ENCODE assay signal across 8 mouse cellular contexts in the genomic region with DNA sequence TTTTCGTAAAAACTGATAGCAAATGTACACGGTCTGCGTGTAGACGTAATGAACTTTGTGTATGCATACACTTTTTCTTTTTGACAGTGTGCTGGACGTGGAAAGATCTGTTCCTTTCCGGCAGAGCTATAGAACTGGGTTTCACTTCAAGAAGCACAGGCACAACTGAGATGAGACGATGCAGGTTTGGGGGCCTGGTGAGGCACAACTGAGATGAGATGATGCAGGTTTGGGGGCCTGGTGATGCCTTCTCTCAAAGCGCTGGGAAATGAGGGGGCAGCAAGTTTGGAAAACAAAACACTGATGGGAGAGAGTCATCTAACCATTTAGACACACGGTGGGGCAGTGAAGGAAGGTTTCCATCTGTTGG. TPM values are rescaled to one million over a fixed set of nuclear protein-coding genes. Genes with fewer than 3 reads are reported as not detected.
A peak's percentile ranks its signal among the peaks of the same experiment; 100 is the strongest.
DNase-seq lines count a peak whose midpoint lies in the region; ATAC-seq and TF ChIP-seq lines count a peak whose summit lies in the region.

No protein-coding gene starts in this region.

- H3K27ac ChIP-seq in liver, adult 2 months (replicated peaks; ENCODE audit: insufficient read depth, low read depth, low read length) = no peak overlapping the region
- H3K27ac ChIP-seq in embryonic facial prominence, embryonic 14.5 days (replicated peaks; ENCODE audit: low read depth, low read length) = peak overlapping the region; percentile 84
- H3K27ac ChIP-seq in limb, embryonic 10.5 days = peak overlapping the region; percentile 94
- H3K27ac ChIP-seq in neural tube, embryonic 13.5 days (replicated peaks) = peak overlapping the region; percentile 83

- WGBS in liver, adult 2 months = 63% methylated on average over 9 of the region's 9 CpGs
- 51% methylated on average over 9 of the region's 9 CpGs for WGBS in embryonic facial prominence, embryonic 14.5 days
- 62% methylated on average over 9 of the region's 9 CpGs for WGBS in limb, embryonic 10.5 days
- 56% methylated on average over 9 of the region's 9 CpGs for WGBS in neural tube, embryonic 13.5 days

- peaks cover 11% of the 10 kb centered on the region; the same call in 1 of the 2 replicates for H3K79me2 ChIP-seq in liver, adult 2 months (ENCODE audit: control insufficient read depth, insufficient read depth, low read length)

- H3K4me1 ChIP-seq in liver, adult 2 months (ENCODE audit: control insufficient read depth, insufficient read depth, low read length) = peaks cover 6% of the 10 kb centered on the region
- H3K4me1 ChIP-seq in embryonic facial prominence, embryonic 14.5 days (ENCODE audit: control insufficient read depth, insufficient read depth, low read length) = peaks cover 9% of the 10 kb centered on the region
- H3K4me1 ChIP-seq in limb, embryonic 10.5 days = peaks cover 18% of the 10 kb centered on the region
- H3K4me1 ChIP-seq in neural tube, embryonic 13.5 days (replicated peaks) = peaks cover 37% of the 10 kb centered on the region

- H3K36me3 ChIP-seq in liver, adult 2 months (ENCODE audit: control insufficient read depth, insufficient read depth, low read length) = no peaks in the 10 kb centered on the region
- no peaks in the 10 kb centered on the region for H3K36me3 ChIP-seq in embryonic facial prominence, embryonic 14.5 days (ENCODE audit: control insufficient read depth, insufficient read depth, low read length)
- 0 out of 2 replicates have a peak, but pooled peaks cover 4% of the 10 kb centered on the region for H3K36me3 ChIP-seq in limb, embryonic 10.5 days
- no peaks in the 10 kb centered on the region for H3K36me3 ChIP-seq in neural tube, embryonic 13.5 days

- no peaks in the 10 kb centered on the region for H3K27me3 ChIP-seq in liver, adult 2 months (ENCODE audit: control insufficient read depth, insufficient read depth, low read length)
- no peaks in the 10 kb centered on the region for H3K27me3 ChIP-seq in embryonic facial prominence, embryonic 14.5 days (replicated peaks; ENCODE audit: control insufficient read depth, insufficient read depth, low read length)
- no peaks in the 10 kb centered on the region for H3K27me3 ChIP-seq in limb, embryonic 10.5 days (ENCODE audit: low read depth, poor library complexity, severe bottlenecking)
- no peaks in the 10 kb centered on the region for H3K27me3 ChIP-seq in neural tube, embryonic 13.5 days

- peak overlapping the region; percentile 7; the same call in 1 of the 2 replicates for H3K9ac ChIP-seq in liver, adult 2 months (ENCODE audit: low read depth, low read length)
- H3K9ac ChIP-seq in embryonic facial prominence, embryonic 14.5 days (ENCODE audit: low read depth, low read length) = peak overlapping the region; percentile 93
- H3K9ac ChIP-seq in neural tube, embryonic 13.5 days = peak overlapping the region; percentile 93

- 0 out of 2 replicates have a peak, but pooled peaks have one; percentile 2 for ATAC-seq in embryonic facial prominence, embryonic 14.5 days (ENCODE audit: low read depth)
- ATAC-seq in neural tube, embryonic 13.5 days (ENCODE audit: low read depth) = no peak; the same call in 1 of the 2 replicates

- peak overlapping the region; percentile 90 for H3K4me3 ChIP-seq in liver, adult 2 months (ENCODE audit: insufficient read depth, low read depth, low read length)
- peak overlapping the region; percentile 85 for H3K4me3 ChIP-seq in embryonic facial prominence, embryonic 14.5 days (ENCODE audit: low read depth, low read length)
- peak overlapping the region; percentile 73 for H3K4me3 ChIP-seq in limb, embryonic 10.5 days
- H3K4me3 ChIP-seq in neural tube, embryonic 13.5 days = peak overlapping the region; percentile 95

- no peak for DNase-seq in liver, adult 2 months (ENCODE audit: extremely low read depth, low read depth, low spot score)
- no peak for DNase-seq in liver
- no peak for DNase-seq in embryonic facial prominence, embryonic 14.5 days (ENCODE audit: low spot score)
- DNase-seq in limb, embryonic 10.5 days (ENCODE audit: low spot score) = no peak
- no peak for DNase-seq in cerebellum, adult 11-12 months
- DNase-seq in ovary, postnatal 36 days (ENCODE audit: low spot score) = no peak
- DNase-seq in urinary bladder, adult 18-20 months (ENCODE audit: low spot score in 2 of 2) = no peak

- TF ChIP-seq POLR2A in liver, adult 2 months (IDR thresholded peaks at IDR 0.05; ENCODE audit: extremely low read depth, insufficient read depth, low read length) = no peak

- peaks cover 4% of the 10 kb centered on the region; the same call in 1 of the 2 replicates for H3K9me3 ChIP-seq in embryonic facial prominence, embryonic 14.5 days (ENCODE audit: control insufficient read depth, low read length)
- H3K9me3 ChIP-seq in limb, embryonic 10.5 days (replicated peaks) = no peaks in the 10 kb centered on the region
- peaks cover 4% of the 10 kb centered on the region; the same call in 1 of the 2 replicates for H3K9me3 ChIP-seq in neural tube, embryonic 13.5 days

- H3K4me2 ChIP-seq in embryonic facial prominence, embryonic 14.5 days (ENCODE audit: low read depth, low read length) = peak overlapping the region; percentile 88
- peak overlapping the region; percentile 79 for H3K4me2 ChIP-seq in neural tube, embryonic 13.5 days

- TF ChIP-seq CTCF in liver, adult 2 months (IDR thresholded peaks at IDR 0.05; ENCODE audit: low read depth, low read length) = no peak

RNA-seq across cellular contexts. Expression of gene Acbd6, which starts 0.3 kb away (rescaled TPM):
- total RNA-seq in liver, adult 2 months (2014; rRNA removed) = 14.8 and 19.9 TPM in 2 replicates
- 71.5 and 79.6 TPM in 2 replicates for polyA plus RNA-seq in liver, adult 2 months (2012; rRNA removed)
- 72.7 and 77.5 TPM in 2 replicates for polyA plus RNA-seq in embryonic facial prominence, embryonic 14.5 days (2014; fragmentation: Nextera tagmentation; extraction: Ambion mirVana)
- 88.9 and 89.4 TPM in 2 replicates for polyA plus RNA-seq in limb, embryonic 10.5 days (2016; fragmentation: Nextera tagmentation; extraction: Ambion mirVana)
- polyA plus RNA-seq in neural tube, embryonic 13.5 days (2015; fragmentation: Nextera tagmentation; extraction: Ambion mirVana) = 79.6 and 90.6 TPM in 2 replicates

Comparison
In these comparisons a context has a peak if more than half of its experiments do, and no peak if none do; other contexts are left out.
1. H3K9ac ChIP-seq: peak in every context shown above with its lines; median percentile 93 in embryonic facial prominence, embryonic 14.5 days; 93 in neural tube, embryonic 13.5 days; 7 in liver, adult 2 months.